Mouse (Mus musculus) midbrain, embryonic 11.5 days (tissue): ENCODE results near the gene Pla2g4d. TPM values are rescaled to one million over a fixed set of nuclear protein-coding genes. Genes with fewer than 3 reads are reported as not detected.

Source experiments
- ATAC-seq: fragments of 200-750 bp; cut with Nextera tagmentation; 2 replicates; pipeline ENCODE4 v1.8.0; 2017; ENCODE audit warnings: moderate TSS enrichment, moderate library complexity; ENCODE audit not compliant: low FRiP score
- DNase-seq: peaks from one replicate; pipeline ENCODE4 v3.0.0; 2015; ENCODE audit warnings: low spot score; ENCODE audit errors: missing footprints
- H3K27ac ChIP-seq: fragments of 300-500 bp; sonication (generic); 2 replicates; pipeline ENCODE4 v1.5.1; 2014; ENCODE audit warnings: low read depth, low read length
- H3K27me3 ChIP-seq: fragments of 300-500 bp; sonication (generic); 2 replicates; pipeline ENCODE4 v1.6.1; 2014; ENCODE audit warnings: mild to moderate bottlenecking, low read length, moderate library complexity, mixed read lengths; ENCODE audit not compliant: control insufficient read depth, insufficient read depth
- H3K36me3 ChIP-seq: fragments of 300-500 bp; sonication (generic); 2 replicates; pipeline ENCODE4 v1.6.1; 2014; ENCODE audit warnings: mild to moderate bottlenecking, low read length, moderate library complexity, mixed read lengths; ENCODE audit not compliant: control insufficient read depth, insufficient read depth
- H3K4me1 ChIP-seq: fragments of 300-500 bp; sonication (generic); 2 replicates; pipeline ENCODE4 v1.6.1; 2014; ENCODE audit warnings: low read length; ENCODE audit not compliant: control insufficient read depth, insufficient read depth
- H3K4me2 ChIP-seq: fragments of 300-500 bp; sonication (generic); 2 replicates; pipeline ENCODE4 v1.6.1; 2014; ENCODE audit warnings: mild to moderate bottlenecking, moderate library complexity
- H3K4me3 ChIP-seq: fragments of 300-500 bp; sonication (generic); 2 replicates; pipeline ENCODE4 v1.5.1; 2014; ENCODE audit warnings: low read depth, low read length
- H3K9ac ChIP-seq: fragments of 300-500 bp; sonication (generic); 2 replicates; pipeline ENCODE4 v1.6.1; 2014; ENCODE audit warnings: low read length
- H3K9me3 ChIP-seq: fragments of 300-500 bp; sonication (generic); 2 replicates; pipeline ENCODE4 v1.6.1; 2016; ENCODE audit warnings: low read length; ENCODE audit not compliant: control insufficient read depth
- WGBS: fragments of 180-500 bp; shearing (Covaris S2); extraction: QIAGEN DNeasy Blood & Tissue Kit; methylation state at CpG from one replicate; pipeline ENCODE4 v1.1.7; 2014; 5-methylcytosine and 5-hydroxymethylcytosine counted together
- polyA plus RNA-seq: library from polyadenylated mRNA; unstranded; fragments of >200 nt; fragmentation: Nextera tagmentation; extraction: Ambion mirVana; gene quantifications from 2 replicates; pipeline ENCODE4 v1.2.1, GENCODE M21; 2014

Pla2g4d gene
- polyA plus RNA-seq, 1 experiment from 2014 or later = 0.05 TPM

- no peaks in the 10 kb centered on the region for H3K36me3 ChIP-seq
- H3K27ac ChIP-seq = no peak overlapping the region
- ATAC-seq (no peak), DNase-seq (no peak)
- H3K9me3 ChIP-seq = no peaks in the 10 kb centered on the region
- no peak overlapping the region for H3K9ac ChIP-seq
- H3K27me3 ChIP-seq = no peaks in the 10 kb centered on the region
- 78% methylated on average over 3 of the region's 3 CpGs for WGBS
- H3K4me3 ChIP-seq = no peak overlapping the region
- H3K4me2 ChIP-seq = no peak overlapping the region
- H3K4me1 ChIP-seq = no peaks in the 10 kb centered on the region
Measured at GRCm38 (mm10) chr2:120231642-120232041, 57.4 kb downstream of the Pla2g4d start.

Other genes with a start within 250 kb of the Pla2g4d start
- 10.2 and 17.2 TPM in 2 replicates for gene Ehd4, start 134.6 kb downstream of the Pla2g4d start, polyA plus RNA-seq
- gene Pla2g4e, start 43.9 kb downstream of the Pla2g4d start, polyA plus RNA-seq = 0.04 and 0.06 TPM in 2 replicates
- not detected in 2 replicates for gene Pla2g4f, start 25.0 kb upstream of the Pla2g4d start, polyA plus RNA-seq
- gene Vps39, start 63.9 kb upstream of the Pla2g4d start, polyA plus RNA-seq = 36.8 and 40.1 TPM in 2 replicates
- 7.2 and 10.0 TPM in 2 replicates for gene Ganc, start 114.7 kb upstream of the Pla2g4d start, polyA plus RNA-seq
- 8.3 and 8.6 TPM in 2 replicates for gene Tmem87a, start 114.9 kb upstream of the Pla2g4d start, polyA plus RNA-seq
- 4.8 and 5.9 TPM in 2 replicates for gene Capn3, start 166.8 kb upstream of the Pla2g4d start, polyA plus RNA-seq